Mouse (Mus musculus): ENCODE measurements around the gene Krt75. TPM values are rescaled to one million over a fixed set of nuclear protein-coding genes. Genes with fewer than 3 reads are reported as not detected.
"Not testable (repeated sequence)": the region's sequence is repeated elsewhere in the genome, so short reads cannot be mapped to it uniquely, and the experiment has no call there.

The Krt75 gene
- polyA plus RNA-seq, 1 experiment from 2014 or later, result 0.08 TPM

DNA sequence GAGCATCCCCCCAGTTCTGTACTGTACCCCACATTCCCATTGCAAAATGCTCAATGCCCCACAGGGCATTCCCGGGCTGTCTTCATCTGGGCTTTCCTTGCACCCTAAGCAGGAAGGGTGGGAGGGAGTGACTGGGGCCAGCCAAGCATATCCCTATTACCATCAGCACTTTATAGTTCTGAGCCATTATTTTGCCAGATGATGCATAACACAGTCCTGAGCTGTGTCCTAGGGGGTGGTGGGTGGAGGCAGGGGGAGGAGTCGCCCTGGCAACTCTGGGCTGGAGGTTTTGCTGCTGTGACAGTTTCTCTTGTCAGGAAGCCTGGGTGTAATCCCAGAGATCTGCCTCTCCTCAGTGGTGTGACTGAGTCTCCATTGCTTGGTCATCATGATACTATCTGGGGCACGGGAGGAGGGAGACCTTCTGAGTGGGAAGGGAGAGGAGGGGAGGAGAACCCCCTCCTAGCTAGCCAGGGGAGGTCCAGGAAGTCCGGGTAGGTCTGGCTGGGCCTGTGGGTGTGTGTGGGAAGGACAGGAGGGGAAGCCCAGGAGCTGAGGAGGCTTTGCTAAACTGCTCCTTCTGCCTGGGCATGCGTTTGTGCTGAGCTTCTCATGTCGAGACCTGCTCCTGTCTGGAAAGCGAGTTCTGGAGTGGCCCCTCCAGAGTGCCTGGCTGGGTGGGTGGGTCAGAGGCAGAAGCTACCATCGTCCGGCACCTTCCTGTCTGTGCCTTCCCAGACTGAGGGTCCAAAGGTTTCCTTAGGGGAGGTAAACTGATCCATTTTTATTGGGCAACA, 37.5 kb downstream of the Krt75 start:
- no peaks in the 10 kb centered on the region for H3K27me3 ChIP-seq (ENCODE audit: control insufficient read depth, insufficient read depth, low read depth, low read length)
- H3K36me3 ChIP-seq (ENCODE audit: control insufficient read depth, insufficient read depth, low read length), result no peaks in the 10 kb centered on the region
- no peaks in the 10 kb centered on the region for H3K9me3 ChIP-seq (replicated peaks; ENCODE audit: control insufficient read depth, low read length, poor library complexity, severe bottlenecking)
- no peak overlapping the region for H3K4me3 ChIP-seq (ENCODE audit: low read depth, low read length)
- no peak for ATAC-seq
- H3K27ac ChIP-seq (ENCODE audit: low read length), result no peak overlapping the region
- no peak overlapping the region for H3K4me2 ChIP-seq (ENCODE audit: low read length)
- WGBS, result 69% methylated on average over 9 of the region's 9 CpGs
- H3K9ac ChIP-seq (ENCODE audit: low read depth, low read length), result no peak overlapping the region
- H3K4me1 ChIP-seq (ENCODE audit: control insufficient read depth, insufficient read depth, low read length), result no peaks in the 10 kb centered on the region

DNA sequence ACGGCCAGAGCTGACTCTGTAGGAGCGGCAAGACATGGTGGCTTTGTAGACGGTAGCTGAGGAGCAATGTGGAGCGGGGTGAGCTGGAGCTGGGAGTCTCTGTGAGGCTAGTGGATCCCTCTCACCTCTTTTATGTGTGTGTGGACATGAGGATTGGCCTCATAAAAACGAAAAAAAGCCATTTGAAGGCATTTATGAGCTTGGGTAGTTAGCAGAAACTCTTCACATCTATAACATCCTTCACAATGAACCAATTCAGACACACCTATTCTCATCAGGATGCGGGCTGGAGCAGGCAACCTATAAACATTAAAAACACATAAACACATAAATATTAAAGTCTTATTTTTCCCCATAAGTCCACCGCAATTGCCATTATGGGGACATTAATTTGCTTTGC, 41.0 kb downstream of the Krt75 start, which contains the start of gene Krt84:
Gene Krt84 (minus strand): TSS at position 101 of the 400 bp plus-strand sequence.
- no peak within 1 kb of the TSS for H3K4me3 ChIP-seq (ENCODE audit: low read depth, low read length)
- no peaks in the 10 kb centered on the region for H3K4me1 ChIP-seq (ENCODE audit: control insufficient read depth, insufficient read depth, low read length)
- H3K9ac ChIP-seq (ENCODE audit: low read depth, low read length), result no peak within 1 kb of the TSS
- H3K36me3 ChIP-seq (ENCODE audit: control insufficient read depth, insufficient read depth, low read length), result no peaks in the 10 kb centered on the region
- no peak for ATAC-seq
- 87% methylated on average over 7 of the region's 7 CpGs for WGBS
- H3K27me3 ChIP-seq (ENCODE audit: control insufficient read depth, insufficient read depth, low read depth, low read length), result no peaks in the 10 kb centered on the region
- H3K27ac ChIP-seq (ENCODE audit: low read length), result no peak within 1 kb of the TSS
- H3K9me3 ChIP-seq (replicated peaks; ENCODE audit: control insufficient read depth, low read length, poor library complexity, severe bottlenecking), result no peaks in the 10 kb centered on the region
- no peak within 1 kb of the TSS for H3K4me2 ChIP-seq (ENCODE audit: low read length)

DNA sequence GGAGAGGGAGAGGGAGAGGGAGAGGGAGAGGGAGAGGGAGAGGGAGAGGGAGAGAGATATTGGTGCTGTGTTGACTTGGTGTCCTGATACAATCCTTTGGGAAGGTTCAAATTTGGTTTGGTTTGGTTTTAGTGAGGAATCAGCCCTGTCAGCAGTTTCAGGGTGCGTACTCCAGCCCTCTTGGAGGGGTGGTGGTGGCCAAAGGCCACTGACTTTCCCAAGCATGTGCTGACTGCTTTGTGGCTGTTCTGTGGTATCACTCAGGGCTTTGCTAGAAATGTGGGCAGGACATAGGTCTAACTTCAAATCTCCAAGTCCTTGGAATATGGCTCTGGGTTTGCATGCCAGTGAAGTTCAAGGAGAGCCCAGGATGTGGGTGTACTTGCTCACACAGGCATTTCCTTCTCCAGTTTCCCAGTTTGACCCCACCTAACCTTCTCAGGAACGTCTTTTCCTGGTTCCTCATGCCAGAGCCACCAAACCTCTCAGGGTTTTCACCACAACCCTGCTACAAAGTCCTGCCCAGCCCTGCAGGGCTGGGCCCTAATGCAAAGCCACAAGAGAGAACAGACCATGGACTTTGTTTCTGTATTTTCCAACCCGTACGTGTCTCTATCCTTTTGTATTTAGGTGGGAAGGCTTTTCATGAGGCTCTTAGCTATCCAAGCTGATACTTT, 51.0 kb downstream of the Krt75 start:
- H3K4me1 ChIP-seq (ENCODE audit: control insufficient read depth, insufficient read depth, low read length), result no peaks in the 10 kb centered on the region
- H3K4me3 ChIP-seq (ENCODE audit: low read depth, low read length), result no peak overlapping the region
- H3K9me3 ChIP-seq (replicated peaks; ENCODE audit: control insufficient read depth, low read length, poor library complexity, severe bottlenecking), result no peaks in the 10 kb centered on the region
- no peak for ATAC-seq
- 0 out of 2 replicates have a peak, but pooled peaks cover 2% of the 10 kb centered on the region for H3K27me3 ChIP-seq (ENCODE audit: control insufficient read depth, insufficient read depth, low read depth, low read length)
- H3K36me3 ChIP-seq (ENCODE audit: control insufficient read depth, insufficient read depth, low read length), result no peaks in the 10 kb centered on the region
- H3K27ac ChIP-seq (ENCODE audit: low read length), result no peak overlapping the region
- H3K4me2 ChIP-seq (ENCODE audit: low read length), result no peak overlapping the region
- 76% methylated on average over 4 of the region's 4 CpGs for WGBS
- H3K9ac ChIP-seq (ENCODE audit: low read depth, low read length), result no peak overlapping the region

DNA sequence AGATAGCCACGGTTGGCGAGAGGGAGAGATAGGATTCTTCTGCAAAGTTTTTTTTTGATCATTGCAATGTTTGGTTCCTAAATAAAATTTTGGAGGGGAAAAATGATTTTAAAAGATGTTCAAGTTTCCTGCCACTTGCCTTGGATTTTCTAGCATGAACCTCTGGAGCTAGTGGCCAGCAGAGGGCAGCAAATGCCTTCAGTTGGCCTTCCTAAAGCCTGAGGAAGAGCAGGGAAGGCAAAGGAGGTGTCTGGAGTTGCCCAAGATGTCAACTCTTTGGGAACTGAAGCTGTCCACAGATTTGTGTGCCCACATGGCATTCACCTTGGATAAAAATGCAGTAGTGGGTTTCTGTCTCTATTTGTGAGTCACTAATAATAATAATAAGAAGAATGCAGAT, 53.9 kb downstream of the Krt75 start:
- H3K4me3 ChIP-seq (ENCODE audit: low read depth, low read length), result no peak overlapping the region
- 0 out of 2 replicates have a peak, but pooled peaks cover 2% of the 10 kb centered on the region for H3K27me3 ChIP-seq (ENCODE audit: control insufficient read depth, insufficient read depth, low read depth, low read length)
- H3K9me3 ChIP-seq (replicated peaks; ENCODE audit: control insufficient read depth, low read length, poor library complexity, severe bottlenecking), result no peaks in the 10 kb centered on the region
- ATAC-seq, result no peak
- H3K9ac ChIP-seq (ENCODE audit: low read depth, low read length), result no peak overlapping the region
- no peaks in the 10 kb centered on the region for H3K4me1 ChIP-seq (ENCODE audit: control insufficient read depth, insufficient read depth, low read length)
- H3K36me3 ChIP-seq (ENCODE audit: control insufficient read depth, insufficient read depth, low read length), result no peaks in the 10 kb centered on the region
- no peak overlapping the region for H3K27ac ChIP-seq (ENCODE audit: low read length)
- H3K4me2 ChIP-seq (ENCODE audit: low read length), result no peak overlapping the region
- WGBS, result 9% methylated on average over 2 of the region's 2 CpGs

DNA sequence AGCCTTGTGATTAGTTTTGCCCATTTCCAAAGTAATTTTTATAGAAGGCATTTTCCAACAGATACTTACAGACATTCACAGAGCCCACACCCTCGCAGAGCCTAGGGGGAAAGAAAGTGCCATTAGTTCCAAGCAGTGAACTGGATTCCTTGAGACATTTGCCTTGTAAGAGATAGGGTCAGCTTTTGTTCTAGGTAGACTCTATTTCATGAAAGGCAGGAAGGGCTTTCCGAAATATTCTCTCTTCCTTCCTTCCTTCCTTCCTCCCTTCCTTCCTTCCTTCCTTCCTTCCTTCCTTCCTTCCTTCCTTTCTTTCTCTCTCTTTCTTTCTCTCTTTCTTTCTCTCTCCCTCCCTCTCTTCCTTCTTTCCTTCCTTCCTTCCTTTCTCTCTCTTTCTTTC, 56.5 kb downstream of the Krt75 start, which contains the start of gene Gm49425:
Gene Gm49425 (minus strand): TSS at position 101 of the 400 bp plus-strand sequence.
- not testable (repeated sequence) for H3K36me3 ChIP-seq (ENCODE audit: control insufficient read depth, insufficient read depth, low read length); H3K9me3 ChIP-seq (replicated peaks; ENCODE audit: control insufficient read depth, low read length, poor library complexity, severe bottlenecking); H3K4me1 ChIP-seq (ENCODE audit: control insufficient read depth, insufficient read depth, low read length); H3K4me2 ChIP-seq (ENCODE audit: low read length); ATAC-seq; H3K27ac ChIP-seq (ENCODE audit: low read length); H3K27me3 ChIP-seq (ENCODE audit: control insufficient read depth, insufficient read depth, low read depth, low read length); H3K4me3 ChIP-seq (ENCODE audit: low read depth, low read length); H3K9ac ChIP-seq (ENCODE audit: low read depth, low read length)
- 81% methylated on average over 2 of the region's 2 CpGs for WGBS

Small RNA genes lying within 50 kb of the gene (microRNA-seq; reads per million reads assigned to microRNA genes)
- gene Gm44393 (not detected), gene Gm44460 (not detected)

Other genes with a start within 250 kb of the Krt75 start
- gene Krt80, start 203.7 kb downstream of the Krt75 start, polyA plus RNA-seq (2015; fragmentation: Nextera tagmentation; extraction: Ambion mirVana), result 0.10 TPM in 2 replicates
- 0.34 and 1.1 TPM in 2 replicates for gene Krt7, start 162.9 kb downstream of the Krt75 start, polyA plus RNA-seq (2015; fragmentation: Nextera tagmentation; extraction: Ambion mirVana)
- 0.35 and 0.70 TPM in 2 replicates for gene Krt87, start 135.1 kb downstream of the Krt75 start, polyA plus RNA-seq (2015; fragmentation: Nextera tagmentation; extraction: Ambion mirVana)
- gene Krt88, start 126.2 kb downstream of the Krt75 start, polyA plus RNA-seq (2015; fragmentation: Nextera tagmentation; extraction: Ambion mirVana), result not detected in 2 replicates
- 0.28 TPM in 1 of 2 replicates, not detected in the other for gene Krt81, start 110.2 kb downstream of the Krt75 start, polyA plus RNA-seq (2015; fragmentation: Nextera tagmentation; extraction: Ambion mirVana)
- gene Krt86, start 100.4 kb downstream of the Krt75 start, polyA plus RNA-seq (2015; fragmentation: Nextera tagmentation; extraction: Ambion mirVana), result 0.10 TPM in 1 of 2 replicates, not detected in the other
- not detected in 2 replicates for gene Krt83, start 82.4 kb downstream of the Krt75 start, polyA plus RNA-seq (2015; fragmentation: Nextera tagmentation; extraction: Ambion mirVana)
- not detected in 2 replicates for gene Gm49425, start 56.6 kb downstream of the Krt75 start, polyA plus RNA-seq (2015; fragmentation: Nextera tagmentation; extraction: Ambion mirVana)
- not detected in 2 replicates for gene Krt84, start 41.1 kb downstream of the Krt75 start, polyA plus RNA-seq (2015; fragmentation: Nextera tagmentation; extraction: Ambion mirVana)
- not detected in 2 replicates for gene Krt82, start 23.2 kb downstream of the Krt75 start, polyA plus RNA-seq (2015; fragmentation: Nextera tagmentation; extraction: Ambion mirVana)
- gene Krt90, start 11.0 kb downstream of the Krt75 start, polyA plus RNA-seq (2015; fragmentation: Nextera tagmentation; extraction: Ambion mirVana), result 0.19 TPM in 2 replicates
- gene Gm5414, start 54.3 kb upstream of the Krt75 start, polyA plus RNA-seq (2015; fragmentation: Nextera tagmentation; extraction: Ambion mirVana), result not detected in 2 replicates
- not detected in 2 replicates for gene Gm5478, start 73.5 kb upstream of the Krt75 start, polyA plus RNA-seq (2015; fragmentation: Nextera tagmentation; extraction: Ambion mirVana)
- not detected in 2 replicates for gene Krt6b, start 106.4 kb upstream of the Krt75 start, polyA plus RNA-seq (2015; fragmentation: Nextera tagmentation; extraction: Ambion mirVana)
- gene Krt6a, start 120.4 kb upstream of the Krt75 start, polyA plus RNA-seq (2015; fragmentation: Nextera tagmentation; extraction: Ambion mirVana), result not detected in 2 replicates
- 0.08 TPM in 1 of 2 replicates, not detected in the other for gene Krt5, start 139.0 kb upstream of the Krt75 start, polyA plus RNA-seq (2015; fragmentation: Nextera tagmentation; extraction: Ambion mirVana)
- gene Krt71, start 169.2 kb upstream of the Krt75 start, polyA plus RNA-seq (2015; fragmentation: Nextera tagmentation; extraction: Ambion mirVana), result 0.09 and 0.21 TPM in 2 replicates
- not detected in 2 replicates for gene Krt72, start 212.6 kb upstream of the Krt75 start, polyA plus RNA-seq (2015; fragmentation: Nextera tagmentation; extraction: Ambion mirVana)
- gene Krt73, start 228.4 kb upstream of the Krt75 start, polyA plus RNA-seq (2015; fragmentation: Nextera tagmentation; extraction: Ambion mirVana), result 0.31 and 0.43 TPM in 2 replicates
- not detected in 2 replicates for gene Krt2, start 244.3 kb upstream of the Krt75 start, polyA plus RNA-seq (2015; fragmentation: Nextera tagmentation; extraction: Ambion mirVana)

Measured in midbrain, embryonic 16.5 days (tissue).